Mouse (Mus musculus) lung, adult 2 months (tissue): ENCODE measurements around the gene Rap1gap.

Experiments
- CTCF ChIP-seq: fragments of 200-500 bp; IDR thresholded peaks from 2 replicates; pipeline ENCODE4 v1.5.1; 2011; ENCODE audit warnings: mild to moderate bottlenecking, low read length, control low read depth; ENCODE audit not compliant: insufficient read depth
- POLR2A ChIP-seq: fragments of 200-500 bp; IDR thresholded peaks from 2 replicates; pipeline ENCODE4 v1.6.1; 2011; ENCODE audit warnings: low read depth, mild to moderate bottlenecking, control low read depth, low read length, borderline replicate concordance; ENCODE audit errors: extremely low read depth

- TF ChIP-seq CTCF, result no peak
- no peak for TF ChIP-seq POLR2A
Measured at GRCm38 (mm10) chr4:137724212-137724611, 59.7 kb downstream of the Rap1gap start.
